Mouse (Mus musculus): ENCODE measurements around the gene 2410015M20Rik. TPM values are rescaled to one million over a fixed set of nuclear protein-coding genes. Genes with fewer than 3 reads are reported as not detected.

2410015M20Rik gene
- total RNA-seq, 2 experiments from 2014 or later: 137 to 175 TPM

GRCm38 (mm10) chr17:56572939-56573338 is 36.6 kb downstream of the 2410015M20Rik start:
- DNase-seq (ENCODE audit: low spot score in 2 of 2): no peak

- no peak for DNase-seq (ENCODE audit: low spot score in 2 of 2)
Observed at GRCm38 (mm10) chr17:56572154-56572553, 37.4 kb downstream of the 2410015M20Rik start.

GRCm38 (mm10) chr17:56570287-56570686 is 39.3 kb downstream of the 2410015M20Rik start:
- DNase-seq (ENCODE audit: low spot score in 2 of 2): no peak

- DNase-seq (ENCODE audit: low spot score in 2 of 2): no peak
Observed at GRCm38 (mm10) chr17:56567370-56567769, 42.2 kb downstream of the 2410015M20Rik start.

GRCm38 (mm10) chr17:56566918-56567317 is 42.7 kb downstream of the 2410015M20Rik start:
- no peak for DNase-seq (ENCODE audit: low spot score in 2 of 2)

- DNase-seq (ENCODE audit: low spot score in 2 of 2): no peak
Observed at GRCm38 (mm10) chr17:56566293-56566692, 43.3 kb downstream of the 2410015M20Rik start.

GRCm38 (mm10) chr17:56561866-56562265 is 47.7 kb downstream of the 2410015M20Rik start:
- no peak for DNase-seq (ENCODE audit: low spot score in 2 of 2)

- no peak for DNase-seq (ENCODE audit: low spot score in 2 of 2)
Observed at GRCm38 (mm10) chr17:56560131-56560530, 49.4 kb downstream of the 2410015M20Rik start.

- no peak for DNase-seq (ENCODE audit: low spot score in 2 of 2)
Observed at GRCm38 (mm10) chr17:56559386-56559785, 50.2 kb downstream of the 2410015M20Rik start.

GRCm38 (mm10) chr17:56558448-56558847 is 51.1 kb downstream of the 2410015M20Rik start:
- DNase-seq (ENCODE audit: low spot score in 2 of 2): peak; percentile 76 to 84

Other genes starting within 250 kb of the 2410015M20Rik start
- 100 to 1,000 TPM; 817 to 911 TPM for gene Ptprs, start 133.3 kb downstream of the 2410015M20Rik start, total RNA-seq (2021)
- not detected for gene Znrf4, start 97.3 kb downstream of the 2410015M20Rik start, total RNA-seq (2021)
- gene Gm20219, start 55.4 kb downstream of the 2410015M20Rik start, total RNA-seq (2021): 1 to 10 TPM; 1.5 to 1.7 TPM
- 100 to 1,000 TPM; 122 to 141 TPM for gene Safb2, start 25.2 kb downstream of the 2410015M20Rik start, total RNA-seq (2021)
- 100 to 1,000 TPM; 147 to 185 TPM for gene Safb, start 24.9 kb downstream of the 2410015M20Rik start, total RNA-seq (2021)
- 100 to 1,000 TPM; 454 to 456 TPM for gene Rpl36, start 3.6 kb upstream of the 2410015M20Rik start, total RNA-seq (2021)
- 10 to 100 TPM; 63.8 to 71.7 TPM for gene Lonp1, start 17.1 kb upstream of the 2410015M20Rik start, total RNA-seq (2021)
- 1 to 10 TPM in 1 of 2 experiments, under 1 TPM in 1; 0.87 to 1.3 TPM for gene Catsperd, start 18.4 kb upstream of the 2410015M20Rik start, total RNA-seq (2021)
- 10 to 100 TPM; 84.9 to 91.7 TPM for gene Ranbp3, start 63.5 kb upstream of the 2410015M20Rik start, total RNA-seq (2021)
- gene Ndufa11, start 108.0 kb upstream of the 2410015M20Rik start, total RNA-seq (2021): 100 to 1,000 TPM; 262 to 265 TPM
- 10 to 100 TPM in 1 of 2 experiments, 1 to 10 TPM in 1; 9.7 to 12.5 TPM for gene Vmac, start 108.3 kb upstream of the 2410015M20Rik start, total RNA-seq (2021)
- 1 to 10 TPM; 1.6 to 2.3 TPM for gene Nrtn, start 147.8 kb upstream of the 2410015M20Rik start, total RNA-seq (2021)
- gene Dus3l, start 155.0 kb upstream of the 2410015M20Rik start, total RNA-seq (2021): 10 to 100 TPM; 66.7 to 72.0 TPM
- gene Prr22, start 160.5 kb upstream of the 2410015M20Rik start, total RNA-seq (2021): under 1 TPM; 0.27 to 0.71 TPM
- 1 to 10 TPM; 4.1 to 4.4 TPM for gene Rfx2, start 221.2 kb upstream of the 2410015M20Rik start, total RNA-seq (2021)